Mouse (Mus musculus) liver, embryonic 14.5 days (tissue): ENCODE measurements around the gene Spryd7.

ENCODE experiments used
- CTCF ChIP-seq: IDR thresholded peaks from 2 replicates; pipeline ENCODE4 v1.5.1; 2016; ENCODE audit warnings: antibody characterized with exemption, low read depth, control low read depth
- EP300 ChIP-seq: IDR thresholded peaks from 2 replicates; pipeline ENCODE4 v1.6.1; 2016; ENCODE audit warnings: antibody characterized with exemption, low read depth

- no peak for TF ChIP-seq CTCF
- TF ChIP-seq EP300: no peak
Measured at GRCm38 (mm10) chr14:61518659-61519480, 37.8 kb downstream of the Spryd7 start.
